Mouse (Mus musculus): ENCODE results near the gene Sox14. TPM values are rescaled to one million over a fixed set of nuclear protein-coding genes. Genes with fewer than 3 reads are reported as not detected.

The Sox14 gene
- polyA plus RNA-seq (2015; fragmentation: Nextera tagmentation; extraction: Ambion mirVana): 0.08 TPM in 1 of 2 replicates, not detected in the other

GRCm38 (mm10) chr9:99875618-99876372, at the start of gene Sox14:
TSS of gene Sox14 (minus strand) at chr9:99876170.
- H3K9me3 ChIP-seq: no peaks in the 10 kb centered on the region
- peak within 1 kb of the TSS; percentile 41 for H3K4me2 ChIP-seq
- no peak within 1 kb of the TSS for H3K27ac ChIP-seq
- peak within 1 kb of the TSS; percentile 21 for H3K4me3 ChIP-seq (replicated peaks)
- peaks cover 19% of the 10 kb centered on the region for H3K4me1 ChIP-seq
- no peaks in the 10 kb centered on the region for H3K36me3 ChIP-seq
- H3K9ac ChIP-seq: no peak within 1 kb of the TSS
- ATAC-seq (ENCODE audit: insufficient read depth, low FRiP score, low read depth): 0 out of 2 replicates have a peak, but pooled peaks have one; percentile 34
- under 1% methylated on average over 47 of the region's 47 CpGs for WGBS
- H3K27me3 ChIP-seq (replicated peaks): peaks cover 95% of the 10 kb centered on the region

GRCm38 (mm10) chr9:99879311-99879710, 3.3 kb upstream of the Sox14 start:
- no peak for ATAC-seq (ENCODE audit: insufficient read depth, low FRiP score, low read depth)
- H3K27ac ChIP-seq: no peak overlapping the region
- no peak overlapping the region for H3K4me2 ChIP-seq
- peaks cover 71% of the 10 kb centered on the region for H3K27me3 ChIP-seq (replicated peaks)
- no peaks in the 10 kb centered on the region for H3K9me3 ChIP-seq
- WGBS: 4% methylated on average over 14 of the region's 14 CpGs
- no peak overlapping the region for H3K4me3 ChIP-seq (replicated peaks)
- H3K4me1 ChIP-seq: peaks cover 14% of the 10 kb centered on the region
- no peaks in the 10 kb centered on the region for H3K36me3 ChIP-seq
- no peak overlapping the region for H3K9ac ChIP-seq

GRCm38 (mm10) chr9:99878588-99878987, 2.6 kb upstream of the Sox14 start:
- no peak overlapping the region for H3K4me3 ChIP-seq (replicated peaks)
- WGBS: 7% methylated on average over 5 of the region's 5 CpGs
- no peaks in the 10 kb centered on the region for H3K36me3 ChIP-seq
- no peak overlapping the region for H3K4me2 ChIP-seq
- no peaks in the 10 kb centered on the region for H3K9me3 ChIP-seq
- no peak overlapping the region for H3K27ac ChIP-seq
- peaks cover 14% of the 10 kb centered on the region for H3K4me1 ChIP-seq
- peaks cover 77% of the 10 kb centered on the region for H3K27me3 ChIP-seq (replicated peaks)
- no peak for ATAC-seq (ENCODE audit: insufficient read depth, low FRiP score, low read depth)
- no peak overlapping the region for H3K9ac ChIP-seq

GRCm38 (mm10) chr9:99877056-99877546, 1.1 kb upstream of the Sox14 start:
- H3K9me3 ChIP-seq: no peaks in the 10 kb centered on the region

GRCm38 (mm10) chr9:99876373-99877055, 544 bp upstream of the Sox14 start:
- Histone ChIP-seq H3K4me1 (peaks cover 15% of the 10 kb centered on the region), H3K4me2 (peak overlapping the region; percentile 41), H3K27ac (no peak overlapping the region), H3K36me3 (no peaks in the 10 kb centered on the region), H3K9me3 (no peaks in the 10 kb centered on the region), H3K9ac (no peak overlapping the region), H3K4me3 (replicated peaks) (peak overlapping the region; percentile 21), H3K27me3 (replicated peaks) (peaks cover 88% of the 10 kb centered on the region)
- ATAC-seq (ENCODE audit: insufficient read depth, low FRiP score, low read depth): no peak
- 2% methylated on average over 25 of the region's 25 CpGs for WGBS

More at GRCm38 (mm10) chr9:99877056-99877546, 1.1 kb upstream of the Sox14 start:
- H3K27ac ChIP-seq: no peak overlapping the region
- peaks cover 88% of the 10 kb centered on the region for H3K27me3 ChIP-seq (replicated peaks)
- WGBS: 7% methylated on average over 22 of the region's 22 CpGs
- no peak overlapping the region for H3K9ac ChIP-seq
- ATAC-seq (ENCODE audit: insufficient read depth, low FRiP score, low read depth): no peak
- no peak overlapping the region for H3K4me3 ChIP-seq (replicated peaks)
- H3K36me3 ChIP-seq: no peaks in the 10 kb centered on the region
- peaks cover 14% of the 10 kb centered on the region for H3K4me1 ChIP-seq
- H3K4me2 ChIP-seq: no peak overlapping the region

GRCm38 (mm10) chr9:99874735-99875617, 994 bp downstream of the Sox14 start:
- 3% methylated on average over 52 of the region's 52 CpGs for WGBS
- Histone ChIP-seq H3K4me1 (peaks cover 19% of the 10 kb centered on the region), H3K27me3 (replicated peaks) (peaks cover 97% of the 10 kb centered on the region), H3K36me3 (no peaks in the 10 kb centered on the region), H3K27ac (no peak overlapping the region), H3K9me3 (no peaks in the 10 kb centered on the region), H3K4me2 (no peak overlapping the region; the same call in 1 of the 2 replicates), H3K4me3 (replicated peaks) (peak overlapping the region; percentile 21), H3K9ac (no peak overlapping the region)
- ATAC-seq (ENCODE audit: insufficient read depth, low FRiP score, low read depth): no peak

GRCm38 (mm10) chr9:99873721-99874120, 2.2 kb downstream of the Sox14 start:
- peaks cover 22% of the 10 kb centered on the region for H3K4me1 ChIP-seq
- ATAC-seq (ENCODE audit: insufficient read depth, low FRiP score, low read depth): no peak
- no peak overlapping the region for H3K27ac ChIP-seq
- no peaks in the 10 kb centered on the region for H3K36me3 ChIP-seq
- no peak overlapping the region for H3K4me3 ChIP-seq (replicated peaks)
- no peaks in the 10 kb centered on the region for H3K9me3 ChIP-seq
- H3K27me3 ChIP-seq (replicated peaks): peaks cover 99% of the 10 kb centered on the region
- no peak overlapping the region for H3K4me2 ChIP-seq
- no peak overlapping the region for H3K9ac ChIP-seq
- 6% methylated on average over 2 of the region's 2 CpGs for WGBS

- no peak overlapping the region for H3K4me2 ChIP-seq
- no peaks in the 10 kb centered on the region for H3K36me3 ChIP-seq
- no peaks in the 10 kb centered on the region for H3K9me3 ChIP-seq
- no peak overlapping the region for H3K4me3 ChIP-seq (replicated peaks)
- ATAC-seq (ENCODE audit: insufficient read depth, low FRiP score, low read depth): no peak
- 2% methylated on average over 15 of the region's 15 CpGs for WGBS
- H3K27me3 ChIP-seq (replicated peaks): peaks cover 99% of the 10 kb centered on the region
- no peak overlapping the region for H3K27ac ChIP-seq
- no peak overlapping the region for H3K9ac ChIP-seq
- peaks cover 26% of the 10 kb centered on the region for H3K4me1 ChIP-seq
Observed at GRCm38 (mm10) chr9:99873116-99873620, 2.8 kb downstream of the Sox14 start.

GRCm38 (mm10) chr9:99872204-99873115, 3.5 kb downstream of the Sox14 start:
- no peak overlapping the region for H3K4me3 ChIP-seq (replicated peaks)
- H3K9me3 ChIP-seq: no peaks in the 10 kb centered on the region
- H3K4me2 ChIP-seq: no peak overlapping the region
- no peak for ATAC-seq (ENCODE audit: insufficient read depth, low FRiP score, low read depth)
- 4% methylated on average over 31 of the region's 31 CpGs for WGBS
- peaks cover 99% of the 10 kb centered on the region for H3K27me3 ChIP-seq (replicated peaks)
- no peak overlapping the region for H3K9ac ChIP-seq
- H3K27ac ChIP-seq: no peak overlapping the region
- H3K4me1 ChIP-seq: peaks cover 26% of the 10 kb centered on the region
- H3K36me3 ChIP-seq: no peaks in the 10 kb centered on the region

GRCm38 (mm10) chr9:99871556-99872203, 4.3 kb downstream of the Sox14 start:
- no peak for ATAC-seq (ENCODE audit: insufficient read depth, low FRiP score, low read depth)
- H3K27me3 ChIP-seq (replicated peaks): peaks cover 99% of the 10 kb centered on the region
- H3K4me3 ChIP-seq (replicated peaks): peak overlapping the region; percentile 5; the same call in 1 of the 2 replicates
- no peak overlapping the region for H3K9ac ChIP-seq
- no peaks in the 10 kb centered on the region for H3K9me3 ChIP-seq
- peaks cover 24% of the 10 kb centered on the region for H3K4me1 ChIP-seq
- H3K27ac ChIP-seq: no peak overlapping the region
- H3K36me3 ChIP-seq: no peaks in the 10 kb centered on the region
- H3K4me2 ChIP-seq: peak overlapping the region; percentile 35
- 2% methylated on average over 34 of the region's 34 CpGs for WGBS
